Comparison of ENCODE assay signal across 8 mouse cellular contexts in the genomic region with DNA sequence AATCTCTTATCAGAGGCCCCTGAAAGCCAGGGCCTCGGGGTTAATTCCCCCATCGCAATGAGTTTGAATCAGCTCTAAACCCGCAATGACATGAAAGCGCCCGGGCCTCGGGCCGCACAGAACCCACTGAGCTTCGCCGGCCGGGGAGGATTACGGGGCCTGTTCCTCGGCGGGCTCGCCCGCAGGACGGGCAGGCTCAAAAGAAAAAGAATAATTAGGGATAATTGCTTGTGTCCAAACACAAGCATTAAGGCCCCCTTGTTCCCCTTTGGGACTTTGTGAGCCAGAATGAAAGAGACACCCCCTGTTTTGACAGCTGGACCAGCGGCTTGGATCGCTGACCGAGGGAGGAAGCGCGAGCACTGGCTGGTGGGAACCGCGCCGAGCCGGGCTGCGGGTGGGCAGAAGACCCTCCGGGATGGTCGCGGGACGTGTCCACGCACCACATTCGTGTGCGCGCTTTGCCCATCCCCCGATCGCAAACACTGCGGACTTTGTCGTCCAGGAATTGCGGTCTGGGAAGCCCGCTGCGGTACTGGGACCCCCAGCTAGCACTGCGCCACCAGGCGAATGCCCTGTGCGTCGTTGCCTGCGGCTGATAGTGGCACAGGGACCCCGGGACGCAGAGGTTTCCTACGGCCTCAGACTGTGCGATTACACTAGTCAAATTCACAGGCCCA.
DNase-seq lines count a peak whose midpoint lies in the region; ATAC-seq lines count a peak whose summit lies in the region.

No protein-coding gene starts in this region.

- H3K27ac ChIP-seq in forebrain, embryonic 15.5 days (replicated peaks) = no peak overlapping the region
- H3K27ac ChIP-seq in limb, embryonic 13.5 days = no peak overlapping the region
- H3K27ac ChIP-seq in stomach, embryonic 14.5 days (ENCODE audit: low read length) = no peak overlapping the region

- peak; percentile 31 for DNase-seq in right cerebral cortex, postnatal 4 days
- DNase-seq in right cerebral cortex, postnatal 36 days (ENCODE audit: low spot score in 2 of 2) = no peak
- DNase-seq in frontal cortex, adult 2 months (ENCODE audit: extremely low spot score in 1 of 2, low spot score in 1 of 2) = no peak
- DNase-seq in adrenal gland, adult 8-10 months = no peak
- DNase-seq in urinary bladder, postnatal 14 days (ENCODE audit: low spot score) = no peak

- H3K9me3 ChIP-seq in forebrain, embryonic 15.5 days = no peaks in the 10 kb centered on the region
- no peaks in the 10 kb centered on the region for H3K9me3 ChIP-seq in limb, embryonic 13.5 days
- no peaks in the 10 kb centered on the region for H3K9me3 ChIP-seq in stomach, embryonic 14.5 days (ENCODE audit: control insufficient read depth, low read depth, low read length)

- peaks cover 87% of the 10 kb centered on the region for H3K27me3 ChIP-seq in forebrain, embryonic 15.5 days
- peaks cover 76% of the 10 kb centered on the region for H3K27me3 ChIP-seq in limb, embryonic 13.5 days
- H3K27me3 ChIP-seq in stomach, embryonic 14.5 days (ENCODE audit: control insufficient read depth, insufficient read depth, low read length) = peaks cover 11% of the 10 kb centered on the region; the same call in 1 of the 2 replicates

- under 1% methylated on average over 50 of the region's 50 CpGs for WGBS in forebrain, embryonic 15.5 days
- WGBS in limb, embryonic 13.5 days = 1% methylated on average over 50 of the region's 50 CpGs
- 2% methylated on average over 50 of the region's 50 CpGs for WGBS in stomach, embryonic 14.5 days

- H3K4me3 ChIP-seq in forebrain, embryonic 15.5 days = peak overlapping the region; percentile 24
- peak overlapping the region; percentile 48 for H3K4me3 ChIP-seq in limb, embryonic 13.5 days
- peak overlapping the region; percentile 29 for H3K4me3 ChIP-seq in stomach, embryonic 14.5 days (ENCODE audit: low read depth, low read length)

- no peaks in the 10 kb centered on the region for H3K36me3 ChIP-seq in forebrain, embryonic 15.5 days
- H3K36me3 ChIP-seq in limb, embryonic 13.5 days = no peaks in the 10 kb centered on the region
- H3K36me3 ChIP-seq in stomach, embryonic 14.5 days (ENCODE audit: control insufficient read depth, insufficient read depth, low read length) = no peaks in the 10 kb centered on the region

- peaks cover 13% of the 10 kb centered on the region for H3K4me1 ChIP-seq in forebrain, embryonic 15.5 days
- peaks cover 35% of the 10 kb centered on the region for H3K4me1 ChIP-seq in limb, embryonic 13.5 days
- H3K4me1 ChIP-seq in stomach, embryonic 14.5 days (ENCODE audit: control insufficient read depth, insufficient read depth, low read length) = peaks cover 6% of the 10 kb centered on the region; the same call in 1 of the 2 replicates

- ATAC-seq in forebrain, embryonic 15.5 days (replicated peaks) = peak; percentile 38; the same call in 1 of the 2 replicates
- peak; percentile 15; the same call in 1 of the 2 replicates for ATAC-seq in limb, embryonic 13.5 days (ENCODE audit: low FRiP score, low read depth)
- no peak for ATAC-seq in stomach, embryonic 14.5 days (ENCODE audit: insufficient number of reproducible peaks, insufficient read depth, low FRiP score, low read depth)

- H3K4me2 ChIP-seq in forebrain, embryonic 15.5 days (replicated peaks) = peak overlapping the region; percentile 43
- H3K4me2 ChIP-seq in limb, embryonic 13.5 days (replicated peaks) = peak overlapping the region; percentile 83
- H3K4me2 ChIP-seq in stomach, embryonic 14.5 days (replicated peaks; ENCODE audit: low read depth, low read length) = peak overlapping the region; percentile 59

- no peak overlapping the region for H3K9ac ChIP-seq in forebrain, embryonic 15.5 days (replicated peaks)
- peak overlapping the region; percentile 59 for H3K9ac ChIP-seq in limb, embryonic 13.5 days
- H3K9ac ChIP-seq in stomach, embryonic 14.5 days (replicated peaks; ENCODE audit: low read depth, low read length) = no peak overlapping the region
